Mouse (Mus musculus) left cerebral cortex, adult 11 months (tissue): ENCODE measurements at regions not wholly inside any gene's neighbourhood (a gene's known extent, or its start where the extent isn't known, plus 50 kb on each side); places are given as distances from the start of the nearest gene placed in this dataset.
A peak's percentile ranks its signal among the peaks of the same experiment; 100 is the strongest.

Source experiments
- DNase-seq: peaks from one replicate; pipeline ENCODE4 v3.0.0; 2022; ENCODE audit warnings: low spot score

- peak; percentile 0 for DNase-seq
Measured at GRCm38 (mm10) chr17:62077604-62078003, 803.5 kb downstream of the Efna5 start.

GRCm38 (mm10) chr17:62064939-62065338 is 816.2 kb downstream of the Efna5 start:
- DNase-seq, result no peak

- DNase-seq, result no peak
Measured at GRCm38 (mm10) chr17:62058016-62058415, 823.1 kb downstream of the Efna5 start.

GRCm38 (mm10) chr17:62054801-62055200 is 826.3 kb downstream of the Efna5 start:
- DNase-seq, result no peak

- DNase-seq, result no peak
Measured at GRCm38 (mm10) chr17:62048989-62049388, 832.1 kb downstream of the Efna5 start.

- DNase-seq, result no peak
Measured at GRCm38 (mm10) chr17:62030614-62031013, 850.5 kb downstream of the Efna5 start.
